Mouse (Mus musculus): ENCODE results near the gene Gm20662. TPM values are rescaled to one million over a fixed set of nuclear protein-coding genes. Genes with fewer than 3 reads are reported as not detected.

Gene Gm20662
- total RNA-seq, 1 experiment from 2014 or later: 1.6 TPM

GRCm38 (mm10) chr9:108058291-108058690 is 62.1 kb downstream of the Gm20662 start:
- ATAC-seq (replicated peaks in 1 of 2; ENCODE audit: insufficient read depth in 1 of 2, low FRiP score in 2 of 2, low TSS enrichment in 1 of 2, low read depth in 1 of 2, poor library complexity in 2 of 2, severe bottlenecking in 2 of 2): no peak

- no peak for ATAC-seq (replicated peaks in 1 of 2; ENCODE audit: insufficient read depth in 1 of 2, low FRiP score in 2 of 2, low TSS enrichment in 1 of 2, low read depth in 1 of 2, poor library complexity in 2 of 2, severe bottlenecking in 2 of 2)
Observed at GRCm38 (mm10) chr9:108062142-108062541, 66.0 kb downstream of the Gm20662 start.

GRCm38 (mm10) chr9:108063361-108063760 is 67.2 kb downstream of the Gm20662 start:
- ATAC-seq (replicated peaks in 1 of 2; ENCODE audit: insufficient read depth in 1 of 2, low FRiP score in 2 of 2, low TSS enrichment in 1 of 2, low read depth in 1 of 2, poor library complexity in 2 of 2, severe bottlenecking in 2 of 2): no peak

GRCm38 (mm10) chr9:108065491-108066011 is 69.4 kb downstream of the Gm20662 start:
- ATAC-seq (replicated peaks in 1 of 2; ENCODE audit: insufficient read depth in 1 of 2, low FRiP score in 2 of 2, low TSS enrichment in 1 of 2, low read depth in 1 of 2, poor library complexity in 2 of 2, severe bottlenecking in 2 of 2): peak; percentile 71 to 80

GRCm38 (mm10) chr9:108067199-108067598 is 71.0 kb downstream of the Gm20662 start:
- no peak for ATAC-seq (replicated peaks in 1 of 2; ENCODE audit: insufficient read depth in 1 of 2, low FRiP score in 2 of 2, low TSS enrichment in 1 of 2, low read depth in 1 of 2, poor library complexity in 2 of 2, severe bottlenecking in 2 of 2)

GRCm38 (mm10) chr9:108067900-108068299 is 71.8 kb downstream of the Gm20662 start:
- ATAC-seq (replicated peaks in 1 of 2; ENCODE audit: insufficient read depth in 1 of 2, low FRiP score in 2 of 2, low TSS enrichment in 1 of 2, low read depth in 1 of 2, poor library complexity in 2 of 2, severe bottlenecking in 2 of 2): peak; percentile 65 to 69

GRCm38 (mm10) chr9:108069007-108069406 is 72.9 kb downstream of the Gm20662 start:
- no peak for ATAC-seq (replicated peaks in 1 of 2; ENCODE audit: insufficient read depth in 1 of 2, low FRiP score in 2 of 2, low TSS enrichment in 1 of 2, low read depth in 1 of 2, poor library complexity in 2 of 2, severe bottlenecking in 2 of 2)

- ATAC-seq (replicated peaks in 1 of 2; ENCODE audit: insufficient read depth in 1 of 2, low FRiP score in 2 of 2, low TSS enrichment in 1 of 2, low read depth in 1 of 2, poor library complexity in 2 of 2, severe bottlenecking in 2 of 2): no peak
Observed at GRCm38 (mm10) chr9:108069529-108069928, 73.4 kb downstream of the Gm20662 start.

GRCm38 (mm10) chr9:108071801-108072200 is 75.7 kb downstream of the Gm20662 start:
- ATAC-seq (replicated peaks in 1 of 2; ENCODE audit: insufficient read depth in 1 of 2, low FRiP score in 2 of 2, low TSS enrichment in 1 of 2, low read depth in 1 of 2, poor library complexity in 2 of 2, severe bottlenecking in 2 of 2): no peak

GRCm38 (mm10) chr9:108072481-108072924 is 76.4 kb downstream of the Gm20662 start:
- ATAC-seq (replicated peaks in 1 of 2; ENCODE audit: insufficient read depth in 1 of 2, low FRiP score in 2 of 2, low TSS enrichment in 1 of 2, low read depth in 1 of 2, poor library complexity in 2 of 2, severe bottlenecking in 2 of 2): no peak

GRCm38 (mm10) chr9:108073141-108073930 is 77.2 kb downstream of the Gm20662 start:
- no peak for ATAC-seq (replicated peaks in 1 of 2; ENCODE audit: insufficient read depth in 1 of 2, low FRiP score in 2 of 2, low TSS enrichment in 1 of 2, low read depth in 1 of 2, poor library complexity in 2 of 2, severe bottlenecking in 2 of 2)

GRCm38 (mm10) chr9:108080168-108080567 is 84.0 kb downstream of the Gm20662 start, which contains the start of gene Mst1:
Mst1 (plus strand) TSS chr9:108080436.
- ATAC-seq (replicated peaks in 1 of 2; ENCODE audit: insufficient read depth in 1 of 2, low FRiP score in 2 of 2, low TSS enrichment in 1 of 2, low read depth in 1 of 2, poor library complexity in 2 of 2, severe bottlenecking in 2 of 2): no peak

- peak in 1 of 2 experiments; percentile 3; a peak in 1 of 4 replicates for ATAC-seq (replicated peaks in 1 of 2; ENCODE audit: insufficient read depth in 1 of 2, low FRiP score in 2 of 2, low TSS enrichment in 1 of 2, low read depth in 1 of 2, poor library complexity in 2 of 2, severe bottlenecking in 2 of 2)
Observed at GRCm38 (mm10) chr9:108082549-108082948, 86.4 kb downstream of the Gm20662 start.

GRCm38 (mm10) chr9:108082988-108083431 is 86.9 kb downstream of the Gm20662 start, which contains the start of gene Rnf123:
Rnf123 (minus strand) TSS chr9:108083346.
- peak; percentile 38 to 46 for ATAC-seq (replicated peaks in 1 of 2; ENCODE audit: insufficient read depth in 1 of 2, low FRiP score in 2 of 2, low TSS enrichment in 1 of 2, low read depth in 1 of 2, poor library complexity in 2 of 2, severe bottlenecking in 2 of 2)

GRCm38 (mm10) chr9:108083561-108083960 is 87.4 kb downstream of the Gm20662 start:
- no peak for ATAC-seq (replicated peaks in 1 of 2; ENCODE audit: insufficient read depth in 1 of 2, low FRiP score in 2 of 2, low TSS enrichment in 1 of 2, low read depth in 1 of 2, poor library complexity in 2 of 2, severe bottlenecking in 2 of 2)

GRCm38 (mm10) chr9:108085261-108085660 is 89.1 kb downstream of the Gm20662 start:
- no peak for ATAC-seq (replicated peaks in 1 of 2; ENCODE audit: insufficient read depth in 1 of 2, low FRiP score in 2 of 2, low TSS enrichment in 1 of 2, low read depth in 1 of 2, poor library complexity in 2 of 2, severe bottlenecking in 2 of 2)

GRCm38 (mm10) chr9:108090611-108091120 is 94.5 kb downstream of the Gm20662 start:
- ATAC-seq (replicated peaks in 1 of 2; ENCODE audit: insufficient read depth in 1 of 2, low FRiP score in 2 of 2, low TSS enrichment in 1 of 2, low read depth in 1 of 2, poor library complexity in 2 of 2, severe bottlenecking in 2 of 2): no peak

GRCm38 (mm10) chr9:108093586-108093985 is 97.4 kb downstream of the Gm20662 start:
- ATAC-seq (replicated peaks in 1 of 2; ENCODE audit: insufficient read depth in 1 of 2, low FRiP score in 2 of 2, low TSS enrichment in 1 of 2, low read depth in 1 of 2, poor library complexity in 2 of 2, severe bottlenecking in 2 of 2): no peak

Measured in hematopoietic stem cell, adult 5-6 weeks (primary cell).